Mouse (Mus musculus) intestine, embryonic 16.5 days (tissue): Measurements from ENCODE around the gene Oma1. TPM values are rescaled to one million over a fixed set of nuclear protein-coding genes. Genes with fewer than 3 reads are reported as not detected.

ENCODE experiments used
- ATAC-seq: fragments of 200-750 bp; cut with Nextera tagmentation; 2 replicates; pipeline ENCODE4 v1.8.0; 2017; ENCODE audit warnings: moderate TSS enrichment, moderate library complexity
- H3K27ac ChIP-seq: fragments of 300-500 bp; sonication (generic); 2 replicates; pipeline ENCODE4 v1.5.1; 2014; ENCODE audit warnings: mild to moderate bottlenecking, low read length
- H3K27me3 ChIP-seq: fragments of 300-500 bp; sonication (generic); replicated peaks from 2 replicates; pipeline ENCODE4 v1.6.1; 2014; ENCODE audit warnings: low read length, control low read depth, mixed read lengths; ENCODE audit not compliant: control insufficient read depth, insufficient read depth
- H3K36me3 ChIP-seq: fragments of 300-500 bp; sonication (generic); 2 replicates; pipeline ENCODE4 v1.6.1; 2014; ENCODE audit warnings: low read length, control low read depth; ENCODE audit not compliant: control insufficient read depth, insufficient read depth
- H3K4me1 ChIP-seq: fragments of 300-500 bp; sonication (generic); 2 replicates; pipeline ENCODE4 v1.6.1; 2014; ENCODE audit warnings: low read length, control low read depth, mixed read lengths; ENCODE audit not compliant: control insufficient read depth, insufficient read depth
- H3K4me2 ChIP-seq: fragments of 300-500 bp; sonication (generic); 2 replicates; pipeline ENCODE4 v1.6.1; 2014; ENCODE audit warnings: low read depth, low read length, control low read depth
- H3K4me3 ChIP-seq: fragments of 300-500 bp; sonication (generic); 2 replicates; pipeline ENCODE4 v1.5.1; 2014; ENCODE audit warnings: mild to moderate bottlenecking, low read length
- H3K9ac ChIP-seq: fragments of 300-500 bp; sonication (generic); 2 replicates; pipeline ENCODE4 v1.6.1; 2014; ENCODE audit warnings: low read depth, low read length
- H3K9me3 ChIP-seq: fragments of 300-500 bp; sonication (generic); 2 replicates; pipeline ENCODE4 v1.6.1; 2016; ENCODE audit warnings: low read length, control low read depth; ENCODE audit not compliant: control insufficient read depth
- WGBS: fragments of 180-500 bp; shearing (Covaris S2); extraction: QIAGEN DNeasy Blood & Tissue Kit; methylation state at CpG from one replicate; pipeline ENCODE4 v1.1.7; 2014; 5-methylcytosine and 5-hydroxymethylcytosine counted together
- polyA plus RNA-seq: library from polyadenylated mRNA; unstranded; fragments of >200 nt; fragmentation: Nextera tagmentation; extraction: Ambion mirVana; gene quantifications from 2 replicates; pipeline ENCODE4 v1.2.1, GENCODE M21; 2015

The Oma1 gene
- polyA plus RNA-seq, 1 experiment from 2014 or later, result 25.4 TPM

DNA sequence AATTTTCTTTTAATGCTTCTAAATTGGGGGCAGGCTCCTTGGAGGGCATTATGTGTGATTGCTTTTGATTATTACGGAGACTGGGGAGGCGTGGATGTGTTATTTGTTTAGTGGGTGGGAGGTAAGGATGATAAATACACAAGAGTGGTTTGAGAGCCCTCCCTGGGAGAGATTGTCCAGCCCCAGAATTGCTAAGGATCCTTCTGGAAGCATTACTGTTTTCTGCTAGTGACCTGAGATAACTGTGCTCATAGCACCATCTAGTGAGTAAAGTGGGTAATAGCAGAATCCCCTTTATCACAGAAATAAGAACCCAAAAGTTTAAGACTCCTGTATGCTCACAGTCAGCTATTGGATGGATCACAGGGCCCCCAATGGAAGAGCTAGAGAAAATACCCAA is 32.4 kb downstream of the Oma1 start:
- Histone ChIP-seq H3K9ac (no peak overlapping the region), H3K4me1 (0 out of 2 replicates have a peak, but pooled peaks cover 5% of the 10 kb centered on the region), H3K27ac (no peak overlapping the region), H3K27me3 (no peaks in the 10 kb centered on the region), H3K9me3 (no peaks in the 10 kb centered on the region), H3K4me3 (no peak overlapping the region), H3K4me2 (no peak overlapping the region), H3K36me3 (no peaks in the 10 kb centered on the region)
- ATAC-seq, result no peak
- WGBS, result 23% methylated on average over 2 of the region's 2 CpGs

DNA sequence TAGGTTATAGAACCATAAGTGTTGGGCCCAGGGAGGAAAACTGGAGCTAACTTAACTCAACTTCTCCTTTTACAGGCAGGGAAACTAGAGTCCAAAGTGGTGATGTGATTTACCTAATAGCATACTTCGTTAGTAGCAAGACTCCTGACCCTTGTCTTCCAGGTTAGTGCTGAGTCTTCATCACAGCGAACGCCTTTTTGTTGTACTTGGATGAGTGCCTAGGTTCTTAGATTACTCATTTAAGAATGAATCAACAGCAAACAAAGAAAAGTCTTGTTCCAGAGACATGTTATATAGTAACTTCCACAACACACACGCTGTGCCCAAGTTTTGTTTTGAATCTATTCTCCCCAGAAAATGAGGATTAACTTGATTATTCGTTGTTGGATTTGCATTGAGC is 33.2 kb downstream of the Oma1 start:
- ATAC-seq, result no peak
- 0 out of 2 replicates have a peak, but pooled peaks cover 2% of the 10 kb centered on the region for H3K4me1 ChIP-seq
- H3K9me3 ChIP-seq, result no peaks in the 10 kb centered on the region
- no peaks in the 10 kb centered on the region for H3K36me3 ChIP-seq
- H3K27ac ChIP-seq, result no peak overlapping the region
- no peak overlapping the region for H3K9ac ChIP-seq
- H3K27me3 ChIP-seq, result no peaks in the 10 kb centered on the region
- no peak overlapping the region for H3K4me2 ChIP-seq
- WGBS, result 87% methylated on average over 5 of the region's 5 CpGs
- H3K4me3 ChIP-seq, result no peak overlapping the region

DNA sequence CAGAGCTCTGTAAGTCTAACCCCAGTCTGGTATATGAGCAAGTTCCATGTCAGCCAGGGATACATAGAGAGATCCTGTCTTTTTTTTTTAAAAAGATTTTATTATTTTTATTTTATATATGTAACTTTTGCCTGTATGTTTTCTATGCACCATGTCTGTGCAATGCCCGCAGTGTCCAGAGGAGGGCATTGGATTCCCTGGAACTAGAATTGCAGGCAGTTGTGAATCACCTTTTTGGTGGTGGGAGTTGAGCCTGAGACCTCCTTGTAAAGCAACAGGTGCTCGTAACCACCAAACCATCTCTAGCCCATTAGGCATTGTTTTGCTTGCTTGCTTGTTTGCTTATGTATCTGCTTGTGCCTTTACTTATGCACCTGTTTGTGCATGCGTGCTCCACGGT is 35.6 kb downstream of the Oma1 start:
- no peaks in the 10 kb centered on the region for H3K27me3 ChIP-seq
- no peak for ATAC-seq
- H3K27ac ChIP-seq, result no peak overlapping the region
- H3K9ac ChIP-seq, result no peak overlapping the region
- no peaks in the 10 kb centered on the region for H3K9me3 ChIP-seq
- H3K4me2 ChIP-seq, result no peak overlapping the region
- H3K36me3 ChIP-seq, result no peaks in the 10 kb centered on the region
- 91% methylated on average over 4 of the region's 4 CpGs for WGBS
- no peaks in the 10 kb centered on the region for H3K4me1 ChIP-seq
- H3K4me3 ChIP-seq, result no peak overlapping the region

DNA sequence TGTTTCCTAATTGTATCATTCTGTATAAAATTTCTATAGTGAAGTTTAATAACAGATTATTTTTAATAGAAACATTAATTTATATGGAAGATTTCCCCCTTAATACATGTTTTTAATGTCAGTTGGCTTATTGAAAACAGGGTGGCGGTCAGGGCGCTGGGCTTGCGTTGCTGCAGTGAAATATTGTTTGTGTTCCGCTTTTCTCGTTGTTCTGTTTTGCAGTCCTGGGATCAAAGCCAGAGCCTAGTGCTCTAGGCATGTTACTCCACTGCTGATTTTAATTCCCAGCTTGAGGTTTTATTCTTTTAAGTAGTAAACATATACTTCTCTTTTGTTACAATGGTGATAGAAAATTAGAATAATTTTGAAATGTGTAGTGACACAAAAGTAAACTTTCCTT is 39.3 kb downstream of the Oma1 start:
- no peak overlapping the region for H3K9ac ChIP-seq
- ATAC-seq, result no peak
- 82% methylated on average over 5 of the region's 5 CpGs for WGBS

DNA sequence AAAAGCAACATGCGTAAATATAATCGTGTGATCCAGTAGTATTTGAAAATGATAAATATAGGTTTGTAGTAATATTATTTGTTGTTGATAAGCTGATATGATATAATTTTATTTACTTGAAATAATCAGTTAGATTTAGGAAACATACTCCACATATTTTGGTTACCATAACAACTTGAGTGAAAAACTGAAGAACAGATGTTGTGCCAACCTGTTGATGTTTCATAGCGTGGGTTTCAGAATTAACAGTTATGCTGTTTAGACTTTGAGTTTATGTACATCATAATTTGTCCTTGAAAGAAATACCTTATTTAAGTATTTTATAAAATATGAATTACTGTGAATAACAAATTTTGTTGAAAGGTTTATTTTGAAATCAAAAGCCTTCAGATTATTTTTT is 43.8 kb downstream of the Oma1 start:
- Histone ChIP-seq H3K27me3 (no peaks in the 10 kb centered on the region), H3K4me3 (no peak overlapping the region), H3K4me1 (no peaks in the 10 kb centered on the region), H3K4me2 (no peak overlapping the region), H3K9ac (no peak overlapping the region), H3K36me3 (no peaks in the 10 kb centered on the region), H3K9me3 (no peaks in the 10 kb centered on the region), H3K27ac (no peak overlapping the region)
- no peak for ATAC-seq
- WGBS, result 89% methylated on average over 3 of the region's 3 CpGs

More for the DNA sequence above, 39.3 kb downstream of the Oma1 start:
- no peaks in the 10 kb centered on the region for H3K9me3 ChIP-seq
- H3K36me3 ChIP-seq, result no peaks in the 10 kb centered on the region
- H3K4me1 ChIP-seq, result no peaks in the 10 kb centered on the region
- no peak overlapping the region for H3K4me3 ChIP-seq
- H3K27me3 ChIP-seq, result no peaks in the 10 kb centered on the region
- H3K4me2 ChIP-seq, result no peak overlapping the region
- no peak overlapping the region for H3K27ac ChIP-seq

DNA sequence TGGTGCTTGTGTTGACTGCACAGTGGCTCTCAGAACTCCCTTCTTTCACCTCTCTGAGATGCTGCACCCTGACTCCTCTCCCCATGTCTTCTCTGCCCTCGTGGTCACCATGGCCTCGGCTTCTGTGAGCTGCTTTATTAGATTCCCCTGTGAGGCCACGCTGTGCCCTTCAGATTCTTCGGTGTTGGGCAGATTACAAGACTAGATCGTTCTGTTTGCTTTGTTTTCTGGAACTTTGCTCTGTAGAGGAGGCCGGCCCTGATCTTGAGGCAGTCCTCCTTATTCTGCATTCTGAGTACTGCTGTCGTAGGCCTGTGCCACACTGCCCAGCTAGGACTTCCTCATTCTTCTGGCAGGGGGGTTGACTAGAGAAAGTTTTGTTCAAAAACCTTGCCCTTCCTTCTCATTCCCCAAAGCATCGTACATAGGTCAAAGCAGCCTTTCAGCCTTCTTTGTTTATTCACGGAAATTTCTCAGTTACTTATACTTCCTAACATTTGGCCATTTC is 45.4 kb downstream of the Oma1 start:
- no peaks in the 10 kb centered on the region for H3K36me3 ChIP-seq
- 81% methylated on average over 9 of the region's 9 CpGs for WGBS
- H3K9me3 ChIP-seq, result no peaks in the 10 kb centered on the region
- H3K27me3 ChIP-seq, result no peaks in the 10 kb centered on the region
- ATAC-seq, result no peak
- H3K4me2 ChIP-seq, result no peak overlapping the region
- no peak overlapping the region for H3K4me3 ChIP-seq
- no peak overlapping the region for H3K9ac ChIP-seq
- H3K4me1 ChIP-seq, result no peaks in the 10 kb centered on the region
- no peak overlapping the region for H3K27ac ChIP-seq

DNA sequence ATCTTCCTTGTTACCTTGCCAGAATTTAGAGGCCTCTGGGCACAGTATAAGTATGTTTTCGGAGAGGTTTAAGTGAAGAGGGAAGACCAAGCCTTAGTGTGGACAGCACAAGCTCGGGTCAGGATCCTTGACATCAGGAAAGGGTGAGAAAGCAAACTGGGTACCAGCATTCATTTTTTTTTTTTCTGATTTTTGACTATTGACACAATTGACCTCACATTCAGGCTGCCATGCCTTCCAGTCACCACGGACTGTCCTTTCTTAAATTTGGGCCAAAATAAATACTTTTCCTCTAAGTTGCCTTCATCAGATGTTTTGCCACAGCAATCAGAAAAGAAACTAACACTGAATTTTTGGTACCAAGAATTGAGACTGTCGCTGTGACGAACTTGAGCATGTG is 68.6 kb downstream of the Oma1 start:
- Histone ChIP-seq H3K36me3 (no peaks in the 10 kb centered on the region), H3K9ac (no peak overlapping the region), H3K27me3 (no peaks in the 10 kb centered on the region), H3K4me1 (no peaks in the 10 kb centered on the region), H3K4me3 (no peak overlapping the region), H3K4me2 (no peak overlapping the region), H3K9me3 (no peaks in the 10 kb centered on the region), H3K27ac (no peak overlapping the region)
- no peak for ATAC-seq
- 83% methylated on average over 5 of the region's 5 CpGs for WGBS

DNA sequence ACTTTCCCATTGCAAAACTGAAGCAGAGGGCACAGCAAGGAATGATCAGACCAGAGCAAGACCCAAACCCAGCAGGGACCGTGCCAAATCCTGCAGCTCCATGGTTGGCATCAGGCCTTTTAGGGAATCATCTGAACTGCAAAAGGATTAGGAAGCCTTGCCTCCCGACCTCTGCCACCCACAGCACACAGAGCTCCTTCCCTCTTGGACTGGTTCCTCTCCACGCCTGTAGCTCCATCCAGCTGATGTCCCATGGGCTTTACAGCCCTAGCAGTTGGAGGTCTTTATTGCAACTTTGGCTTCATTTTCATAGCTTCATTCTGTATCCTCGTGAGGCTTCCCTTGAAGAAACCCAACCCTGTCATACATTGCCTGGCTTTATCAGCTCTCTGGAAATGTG is 71.4 kb downstream of the Oma1 start:
- ATAC-seq, result no peak
- Histone ChIP-seq H3K4me1 (no peaks in the 10 kb centered on the region), H3K36me3 (no peaks in the 10 kb centered on the region), H3K4me3 (no peak overlapping the region), H3K9me3 (no peaks in the 10 kb centered on the region), H3K9ac (no peak overlapping the region), H3K27ac (no peak overlapping the region), H3K27me3 (no peaks in the 10 kb centered on the region), H3K4me2 (no peak overlapping the region)
- WGBS, result 75% methylated on average over 4 of the region's 4 CpGs

DNA sequence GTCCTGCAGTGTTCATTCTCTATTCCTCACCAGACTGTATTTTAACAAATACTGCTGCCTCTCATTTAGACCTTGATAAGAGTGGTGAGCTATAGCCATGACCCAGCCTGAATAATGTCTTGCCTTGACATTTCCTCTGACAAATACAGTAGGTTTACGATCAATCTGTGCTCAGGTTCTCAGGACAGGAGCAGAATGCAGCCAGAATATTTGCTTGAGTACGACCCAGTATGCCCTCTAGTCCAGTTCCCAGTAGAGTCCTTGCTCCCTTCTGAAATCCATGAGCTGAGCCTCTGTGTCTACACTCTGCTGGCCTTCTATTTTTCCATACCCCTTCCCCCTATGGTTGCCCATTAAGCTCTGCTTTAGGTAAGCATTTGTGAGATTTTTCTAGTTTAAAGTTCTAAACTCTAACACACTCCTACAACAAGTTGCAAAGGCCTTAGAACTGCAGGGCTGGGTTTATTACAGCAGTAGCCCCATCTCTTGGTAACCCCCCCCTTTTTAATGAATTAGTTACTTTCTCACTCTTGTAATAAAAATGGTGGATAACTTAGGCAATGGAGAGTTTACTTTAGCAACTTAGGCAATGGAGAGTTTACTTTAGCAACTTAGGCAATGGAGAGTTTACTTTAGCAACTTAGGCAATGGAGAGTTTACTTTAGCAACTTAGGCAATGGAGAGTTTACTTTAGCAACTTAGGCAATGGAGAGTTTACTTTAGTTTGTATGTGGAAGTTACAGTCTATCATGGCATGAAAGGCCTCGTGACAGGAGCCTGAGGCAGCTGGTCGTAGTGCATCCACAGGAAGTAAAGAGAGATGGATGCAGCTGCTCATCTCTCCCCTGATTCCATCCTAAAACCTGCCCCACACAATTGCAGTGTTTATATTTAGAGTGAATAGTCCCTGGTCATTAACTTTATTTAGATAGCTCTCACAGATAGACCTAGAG is 72.5 kb downstream of the Oma1 start:
- Histone ChIP-seq H3K27ac (no peak overlapping the region), H3K4me3 (no peak overlapping the region), H3K9ac (no peak overlapping the region), H3K36me3 (no peaks in the 10 kb centered on the region), H3K4me1 (no peaks in the 10 kb centered on the region), H3K4me2 (no peak overlapping the region), H3K27me3 (no peaks in the 10 kb centered on the region), H3K9me3 (no peaks in the 10 kb centered on the region)
- ATAC-seq, result no peak
- WGBS, result 50% methylated on average over 4 of the region's 4 CpGs
